Mouse (Mus musculus): Measurements from ENCODE around the gene Xkr7. TPM values are rescaled to one million over a fixed set of nuclear protein-coding genes. Genes with fewer than 3 reads are reported as not detected.

Gene Xkr7
- polyA plus RNA-seq, 1 experiment from 2014 or later, result not detected

DNA sequence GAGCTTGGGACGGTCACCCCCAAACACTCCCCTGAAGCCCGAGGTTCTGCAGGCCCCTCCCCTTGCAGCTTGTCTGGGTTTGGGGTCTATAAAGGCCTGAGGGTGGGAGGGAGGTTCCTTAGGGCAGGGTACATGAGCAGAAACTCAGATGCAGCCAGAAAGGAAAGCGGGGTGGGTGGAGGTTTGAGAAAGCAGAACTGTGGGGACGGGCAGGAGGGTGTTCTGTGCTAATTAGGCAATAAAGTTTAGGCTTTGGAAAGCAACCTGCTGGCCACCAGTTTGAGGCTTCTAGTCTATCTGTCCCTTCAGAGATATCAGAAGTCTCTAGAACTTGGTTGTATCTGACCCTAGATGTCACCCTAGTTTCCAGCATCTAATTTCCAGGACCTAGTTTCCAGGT is 26.7 kb downstream of the Xkr7 start:
- ATAC-seq (replicated peaks; ENCODE audit: low FRiP score, low TSS enrichment, low read depth) (no peak), DNase-seq (ENCODE audit: low spot score) (no peak)
- H3K4me1 ChIP-seq (replicated peaks; ENCODE audit: control insufficient read depth, insufficient read depth, low read length), result no peaks in the 10 kb centered on the region
- 61% methylated on average over 4 of the region's 4 CpGs for WGBS
- no peak overlapping the region for H3K4me3 ChIP-seq (ENCODE audit: low read depth, low read length)
- no peaks in the 10 kb centered on the region for H3K9me3 ChIP-seq (ENCODE audit: control insufficient read depth, low read length)
- H3K36me3 ChIP-seq (ENCODE audit: control insufficient read depth, insufficient read depth, low read length), result no peaks in the 10 kb centered on the region
- H3K9ac ChIP-seq (ENCODE audit: low read length), result no peak overlapping the region
- H3K27ac ChIP-seq (ENCODE audit: low read depth), result no peak overlapping the region
- H3K27me3 ChIP-seq (replicated peaks; ENCODE audit: control insufficient read depth, insufficient read depth, low read length), result peaks cover 14% of the 10 kb centered on the region
- no peak overlapping the region for H3K4me2 ChIP-seq (ENCODE audit: low read length)

DNA sequence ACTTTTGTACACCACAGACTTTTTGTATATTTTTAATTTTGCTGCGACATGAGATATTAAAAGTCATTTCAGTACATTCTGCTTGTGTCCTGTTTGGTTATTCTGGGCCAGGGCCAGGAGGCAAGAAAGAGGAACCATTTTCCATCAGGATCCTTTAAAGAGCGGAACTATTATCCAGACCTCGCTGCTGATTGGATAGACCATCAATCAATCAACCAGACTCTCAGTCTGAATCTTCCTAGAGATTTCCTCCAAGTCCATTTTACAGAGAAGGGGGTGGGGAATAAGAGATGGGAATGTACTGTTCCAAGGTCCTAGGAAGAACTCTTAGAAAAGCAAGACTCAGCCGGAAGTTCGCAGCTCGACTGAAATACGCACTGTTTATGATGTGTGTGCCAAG is 28.6 kb downstream of the Xkr7 start:
- Histone ChIP-seq H3K4me1 (replicated peaks; ENCODE audit: control insufficient read depth, insufficient read depth, low read length) (no peaks in the 10 kb centered on the region), H3K9me3 (ENCODE audit: control insufficient read depth, low read length) (no peaks in the 10 kb centered on the region), H3K27ac (ENCODE audit: low read depth) (no peak overlapping the region), H3K9ac (ENCODE audit: low read length) (no peak overlapping the region), H3K4me3 (ENCODE audit: low read depth, low read length) (no peak overlapping the region), H3K27me3 (replicated peaks; ENCODE audit: control insufficient read depth, insufficient read depth, low read length) (no peaks in the 10 kb centered on the region), H3K4me2 (ENCODE audit: low read length) (no peak overlapping the region), H3K36me3 (ENCODE audit: control insufficient read depth, insufficient read depth, low read length) (no peaks in the 10 kb centered on the region)
- no peak for DNase-seq (ENCODE audit: low spot score)
- ATAC-seq (replicated peaks; ENCODE audit: low FRiP score, low TSS enrichment, low read depth), result no peak
- 80% methylated on average over 7 of the region's 7 CpGs for WGBS

DNA sequence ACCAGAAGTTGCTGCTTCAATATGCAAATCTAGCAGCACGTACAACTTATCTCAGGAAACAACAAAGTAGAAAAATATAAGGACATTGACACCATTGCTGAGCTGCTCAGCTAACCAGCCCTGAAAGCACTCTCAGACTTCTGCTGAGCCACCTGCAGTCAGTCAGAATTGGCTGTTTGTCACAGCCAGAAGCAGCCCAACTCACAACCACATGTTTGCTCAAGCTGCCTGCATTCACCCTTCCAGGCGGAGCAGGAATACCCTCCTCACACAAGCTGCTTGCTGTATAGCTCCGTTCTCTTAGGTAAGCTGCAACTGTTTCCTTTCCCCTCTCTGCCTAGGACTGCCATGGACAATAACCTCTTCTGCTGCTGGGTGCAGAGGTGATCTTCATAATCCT is 31.7 kb downstream of the Xkr7 start:
- no peak for ATAC-seq (replicated peaks; ENCODE audit: low FRiP score, low TSS enrichment, low read depth)
- DNase-seq (ENCODE audit: low spot score), result no peak
- no peak overlapping the region for H3K4me3 ChIP-seq (ENCODE audit: low read depth, low read length)
- H3K36me3 ChIP-seq (ENCODE audit: control insufficient read depth, insufficient read depth, low read length), result no peaks in the 10 kb centered on the region
- no peak overlapping the region for H3K27ac ChIP-seq (ENCODE audit: low read depth)
- H3K4me1 ChIP-seq (replicated peaks; ENCODE audit: control insufficient read depth, insufficient read depth, low read length), result no peaks in the 10 kb centered on the region
- 44% methylated on average over 3 of the region's 3 CpGs for WGBS
- H3K4me2 ChIP-seq (ENCODE audit: low read length), result no peak overlapping the region
- H3K9me3 ChIP-seq (ENCODE audit: control insufficient read depth, low read length), result no peaks in the 10 kb centered on the region
- H3K27me3 ChIP-seq (replicated peaks; ENCODE audit: control insufficient read depth, insufficient read depth, low read length), result peaks cover 13% of the 10 kb centered on the region; the same call in 1 of the 2 replicates
- H3K9ac ChIP-seq (ENCODE audit: low read length), result no peak overlapping the region

DNA sequence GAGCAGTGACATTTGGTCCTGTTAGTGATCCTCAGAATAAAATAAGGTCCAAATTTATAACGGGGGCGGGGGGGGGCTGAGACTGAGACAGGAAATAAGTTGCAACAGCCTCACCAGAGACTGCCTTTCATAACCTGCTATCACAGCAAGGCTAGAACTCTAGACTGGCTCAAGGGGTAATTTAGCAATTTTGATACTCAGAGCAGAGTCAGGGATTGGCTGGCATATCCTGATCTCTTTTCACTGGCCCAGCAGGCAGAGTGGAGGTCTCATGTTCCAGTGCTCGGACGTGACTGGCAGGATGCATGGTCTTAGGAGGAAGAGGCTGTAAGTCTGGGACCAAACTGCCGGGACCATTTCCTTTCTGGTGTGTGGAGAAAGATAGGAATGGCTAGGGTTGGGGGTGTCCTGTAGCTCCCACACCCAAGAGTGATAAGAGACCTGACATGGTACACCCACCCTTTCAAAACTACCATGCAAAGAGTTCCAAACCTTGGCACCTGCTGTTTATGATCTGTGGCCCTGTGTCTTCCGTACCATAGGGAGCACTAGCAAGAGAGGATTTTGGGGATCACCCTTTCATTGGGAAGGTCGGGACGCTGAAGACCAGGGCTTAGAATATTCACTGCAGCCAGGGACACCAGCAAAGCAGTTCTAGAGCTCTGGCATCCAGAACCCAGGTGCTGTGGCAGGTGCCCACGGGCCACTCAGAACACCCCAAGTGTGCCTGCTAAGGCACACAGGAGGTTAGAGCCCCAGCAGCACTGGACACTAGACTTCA is 32.7 kb downstream of the Xkr7 start:
- peaks cover 19% of the 10 kb centered on the region for H3K27me3 ChIP-seq (replicated peaks; ENCODE audit: control insufficient read depth, insufficient read depth, low read length)
- WGBS, result 70% methylated on average over 9 of the region's 9 CpGs
- H3K4me1 ChIP-seq (replicated peaks; ENCODE audit: control insufficient read depth, insufficient read depth, low read length), result no peaks in the 10 kb centered on the region
- no peak overlapping the region for H3K9ac ChIP-seq (ENCODE audit: low read length)
- DNase-seq (ENCODE audit: low spot score) (no peak), ATAC-seq (replicated peaks; ENCODE audit: low FRiP score, low TSS enrichment, low read depth) (no peak)
- no peak overlapping the region for H3K4me2 ChIP-seq (ENCODE audit: low read length)
- no peaks in the 10 kb centered on the region for H3K9me3 ChIP-seq (ENCODE audit: control insufficient read depth, low read length)
- H3K27ac ChIP-seq (ENCODE audit: low read depth), result no peak overlapping the region
- no peak overlapping the region for H3K4me3 ChIP-seq (ENCODE audit: low read depth, low read length)
- H3K36me3 ChIP-seq (ENCODE audit: control insufficient read depth, insufficient read depth, low read length), result no peaks in the 10 kb centered on the region

DNA sequence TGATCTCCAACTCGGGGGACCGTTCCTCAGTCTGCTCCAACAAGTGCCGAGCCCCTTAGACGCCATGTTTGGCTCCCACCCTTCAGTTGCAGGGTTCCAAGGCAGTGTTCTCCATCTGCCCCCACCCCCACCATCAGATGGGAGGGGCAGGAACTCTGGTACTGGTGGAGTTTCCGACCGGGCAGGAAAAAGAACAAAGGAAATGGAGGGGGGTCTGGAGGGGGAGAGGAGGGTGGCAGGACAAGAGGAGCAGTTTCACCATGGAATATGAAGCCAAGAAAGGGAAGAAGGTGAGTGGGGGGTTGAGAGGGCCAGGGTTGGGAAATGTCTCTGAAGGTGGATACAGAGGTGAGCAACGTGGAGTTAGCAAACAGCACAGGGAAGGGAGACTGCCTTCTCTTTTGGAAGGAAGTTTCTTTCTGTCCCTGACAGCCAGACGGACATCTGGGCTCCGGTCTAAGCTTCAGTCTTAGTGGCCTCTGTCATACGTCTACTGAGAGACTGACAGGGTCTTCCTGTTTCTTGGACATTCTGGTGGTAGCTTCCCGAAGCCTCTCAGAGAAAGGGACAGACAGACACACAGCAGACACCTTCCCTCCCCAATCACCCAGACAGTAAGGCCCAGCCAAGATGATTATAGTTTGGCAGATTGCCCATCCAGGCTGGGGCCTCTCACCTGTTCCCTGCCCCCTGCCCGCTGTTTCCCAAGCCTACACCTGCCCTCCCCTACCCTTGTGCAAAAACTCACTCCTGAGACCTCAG is 34.3 kb downstream of the Xkr7 start, which contains the start of gene Ccm2l:
TSS of gene Ccm2l (plus strand) at position 209 of the 762 bp plus-strand sequence.
- Histone ChIP-seq H3K27ac (ENCODE audit: low read depth) (no peak within 1 kb of the TSS), H3K9ac (ENCODE audit: low read length) (no peak within 1 kb of the TSS), H3K27me3 (replicated peaks; ENCODE audit: control insufficient read depth, insufficient read depth, low read length) (peaks cover 34% of the 10 kb centered on the region), H3K9me3 (ENCODE audit: control insufficient read depth, low read length) (no peaks in the 10 kb centered on the region), H3K4me2 (ENCODE audit: low read length) (no peak within 1 kb of the TSS), H3K4me3 (ENCODE audit: low read depth, low read length) (no peak within 1 kb of the TSS), H3K36me3 (ENCODE audit: control insufficient read depth, insufficient read depth, low read length) (no peaks in the 10 kb centered on the region), H3K4me1 (replicated peaks; ENCODE audit: control insufficient read depth, insufficient read depth, low read length) (no peaks in the 10 kb centered on the region)
- 39% methylated on average over 12 of the region's 12 CpGs for WGBS
- DNase-seq (ENCODE audit: low spot score), result no peak
- ATAC-seq (replicated peaks; ENCODE audit: low FRiP score, low TSS enrichment, low read depth), result no peak

DNA sequence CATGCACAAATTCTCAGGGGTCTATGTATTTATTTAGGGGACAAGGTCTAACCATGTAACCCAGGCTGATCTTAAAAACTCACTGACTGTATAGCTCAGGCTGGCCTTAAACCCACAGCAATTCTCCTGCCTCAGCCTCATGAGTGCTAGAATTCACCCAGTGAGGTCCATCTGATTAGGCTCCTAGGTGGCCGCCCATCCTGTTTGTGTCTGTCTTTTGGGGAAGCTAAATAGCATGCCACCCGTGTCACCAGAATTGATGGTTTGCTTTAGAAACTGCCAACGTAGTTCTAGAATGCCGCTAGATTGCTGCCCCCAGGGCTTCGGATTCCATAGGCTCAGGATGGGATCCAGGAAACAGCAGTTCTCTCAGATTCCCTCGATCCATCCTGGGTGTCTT is 35.3 kb downstream of the Xkr7 start:
- 41% methylated on average over 6 of the region's 6 CpGs for WGBS
- no peaks in the 10 kb centered on the region for H3K9me3 ChIP-seq (ENCODE audit: control insufficient read depth, low read length)
- peaks cover 45% of the 10 kb centered on the region for H3K27me3 ChIP-seq (replicated peaks; ENCODE audit: control insufficient read depth, insufficient read depth, low read length)
- DNase-seq (ENCODE audit: low spot score) (no peak), ATAC-seq (replicated peaks; ENCODE audit: low FRiP score, low TSS enrichment, low read depth) (no peak)
- no peak overlapping the region for H3K9ac ChIP-seq (ENCODE audit: low read length)
- H3K4me3 ChIP-seq (ENCODE audit: low read depth, low read length), result no peak overlapping the region
- H3K4me1 ChIP-seq (replicated peaks; ENCODE audit: control insufficient read depth, insufficient read depth, low read length), result 0 out of 2 replicates have a peak, but pooled peaks cover 3% of the 10 kb centered on the region
- H3K36me3 ChIP-seq (ENCODE audit: control insufficient read depth, insufficient read depth, low read length), result no peaks in the 10 kb centered on the region
- H3K27ac ChIP-seq (ENCODE audit: low read depth), result no peak overlapping the region
- no peak overlapping the region; the same call in 1 of the 2 replicates for H3K4me2 ChIP-seq (ENCODE audit: low read length)

DNA sequence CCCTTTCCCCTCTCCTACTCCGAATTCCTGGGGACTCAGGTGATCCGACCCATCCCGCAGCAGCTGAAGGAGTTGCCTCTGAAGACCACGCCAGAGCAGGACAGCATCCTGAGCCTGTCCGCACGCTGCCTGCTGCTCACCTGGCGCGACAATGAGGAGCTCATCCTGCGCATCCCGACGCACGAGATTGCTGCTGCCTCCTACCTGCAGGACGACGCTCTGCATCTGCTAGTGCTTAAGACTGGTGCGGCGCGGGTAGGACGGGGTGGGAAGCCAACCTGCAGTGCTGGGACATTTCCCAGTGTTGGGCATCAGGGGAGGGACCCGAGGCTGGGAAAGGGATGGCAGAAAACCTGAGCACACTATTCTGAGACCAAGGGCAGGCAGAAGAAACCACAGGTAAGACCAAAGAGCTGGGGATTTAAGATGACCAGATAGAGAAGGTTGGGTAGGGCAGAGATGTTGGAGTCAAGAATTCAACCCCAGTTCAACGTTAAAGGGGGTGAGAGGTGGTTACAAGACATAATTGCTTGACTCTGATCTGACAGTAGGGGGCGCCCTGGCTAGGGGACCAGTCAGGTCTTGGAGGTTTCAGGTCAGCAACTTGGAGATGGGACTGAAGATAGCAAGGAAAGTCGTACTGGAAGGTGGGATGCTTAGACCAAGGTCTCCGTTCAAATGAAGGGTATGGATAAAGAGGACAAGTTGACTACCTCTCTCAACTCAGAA is 39.3 kb downstream of the Xkr7 start:
- Histone ChIP-seq H3K36me3 (ENCODE audit: control insufficient read depth, insufficient read depth, low read length) (no peaks in the 10 kb centered on the region), H3K27ac (ENCODE audit: low read depth) (no peak overlapping the region), H3K9me3 (ENCODE audit: control insufficient read depth, low read length) (no peaks in the 10 kb centered on the region), H3K4me2 (ENCODE audit: low read length) (no peak overlapping the region), H3K4me1 (replicated peaks; ENCODE audit: control insufficient read depth, insufficient read depth, low read length) (0 out of 2 replicates have a peak, but pooled peaks cover 3% of the 10 kb centered on the region), H3K9ac (ENCODE audit: low read length) (no peak overlapping the region), H3K27me3 (replicated peaks; ENCODE audit: control insufficient read depth, insufficient read depth, low read length) (peaks cover 68% of the 10 kb centered on the region), H3K4me3 (ENCODE audit: low read depth, low read length) (no peak overlapping the region)
- 12% methylated on average over 23 of the region's 23 CpGs for WGBS
- ATAC-seq (replicated peaks; ENCODE audit: low FRiP score, low TSS enrichment, low read depth) (no peak), DNase-seq (ENCODE audit: low spot score) (no peak)

DNA sequence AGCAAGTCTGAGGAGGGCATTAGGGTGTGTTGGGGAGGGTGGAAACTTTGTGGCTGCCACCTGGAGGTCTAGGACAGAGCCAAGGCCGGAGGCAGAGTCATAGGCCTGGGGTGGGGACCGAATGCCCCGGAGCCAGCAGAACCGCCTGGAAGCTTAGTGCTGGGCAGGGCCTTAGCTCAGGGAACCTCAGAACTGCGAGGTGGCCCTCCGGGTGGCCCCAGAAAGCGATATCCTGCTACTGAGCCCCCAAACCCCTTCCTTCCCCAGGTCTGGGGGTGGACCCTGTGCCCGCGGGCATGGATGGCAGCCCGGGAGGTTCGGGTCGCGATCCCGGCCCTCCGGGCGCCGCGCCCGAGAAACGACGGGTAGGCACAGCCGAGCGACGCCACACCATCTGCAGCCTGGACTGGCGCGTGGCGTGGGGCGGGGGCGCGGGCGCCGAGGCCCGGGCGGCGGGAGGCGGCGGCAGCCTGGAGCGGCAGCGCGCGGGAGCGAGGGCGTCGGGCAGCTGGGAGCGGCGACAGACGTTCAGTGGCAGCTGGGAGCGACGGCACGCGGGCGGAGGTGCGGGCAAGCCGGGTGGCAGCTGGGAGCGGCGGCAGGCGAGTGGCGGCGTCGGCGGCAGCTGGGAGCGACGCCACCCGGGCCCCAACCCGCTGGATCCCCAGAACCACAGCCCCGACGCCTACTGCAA is 40.0 kb downstream of the Xkr7 start:
- Histone ChIP-seq H3K4me3 (ENCODE audit: low read depth, low read length) (peak overlapping the region; percentile 21), H3K27me3 (replicated peaks; ENCODE audit: control insufficient read depth, insufficient read depth, low read length) (peaks cover 68% of the 10 kb centered on the region), H3K36me3 (ENCODE audit: control insufficient read depth, insufficient read depth, low read length) (no peaks in the 10 kb centered on the region), H3K27ac (ENCODE audit: low read depth) (no peak overlapping the region), H3K9me3 (ENCODE audit: control insufficient read depth, low read length) (no peaks in the 10 kb centered on the region), H3K4me2 (ENCODE audit: low read length) (peak overlapping the region; percentile 46), H3K9ac (ENCODE audit: low read length) (peak overlapping the region; percentile 13; the same call in 1 of the 2 replicates), H3K4me1 (replicated peaks; ENCODE audit: control insufficient read depth, insufficient read depth, low read length) (0 out of 2 replicates have a peak, but pooled peaks cover 3% of the 10 kb centered on the region)
- ATAC-seq (replicated peaks; ENCODE audit: low FRiP score, low TSS enrichment, low read depth) (no peak), DNase-seq (ENCODE audit: low spot score) (no peak)
- 8% methylated on average over 58 of the region's 67 CpGs for WGBS

All from intestine, embryonic 14.5 days (tissue).